Mouse (Mus musculus): Measurements from ENCODE around the gene Cd81.

GRCm38 (mm10) chr7:143051316-143051715, 1.2 kb upstream of the Cd81 start:
- TF ChIP-seq CTCF (IDR thresholded peaks at IDR 0.05; ENCODE audit: borderline replicate concordance, insufficient read depth, low read length) (no peak), POLR2A (IDR thresholded peaks at IDR 0.05; ENCODE audit: low read depth, low read length) (no peak)

Measured in embryonic fibroblast, embryonic 13.5 days (primary cell).